ENCODE assay signal across 7 mouse cellular contexts in genomic region chr6:120464406-120464939, GRCm38 (mm10). TPM values are rescaled to one million over a fixed set of nuclear protein-coding genes. Genes with fewer than 3 reads are reported as not detected.
DNase-seq lines count a peak whose midpoint lies in the region; ATAC-seq lines count a peak whose summit lies in the region.

No protein-coding gene starts in this region.

- no peaks in the 10 kb centered on the region for H3K9me3 ChIP-seq in limb, embryonic 12.5 days
- no peaks in the 10 kb centered on the region for H3K9me3 ChIP-seq in limb, embryonic 10.5 days (replicated peaks)
- H3K9me3 ChIP-seq in forebrain, embryonic 13.5 days (replicated peaks), result no peaks in the 10 kb centered on the region
- no peaks in the 10 kb centered on the region for H3K9me3 ChIP-seq in liver, embryonic 15.5 days (replicated peaks)

- H3K36me3 ChIP-seq in limb, embryonic 12.5 days, result no peaks in the 10 kb centered on the region
- no peaks in the 10 kb centered on the region for H3K36me3 ChIP-seq in limb, embryonic 10.5 days
- no peaks in the 10 kb centered on the region for H3K36me3 ChIP-seq in forebrain, embryonic 13.5 days (ENCODE audit: poor library complexity, severe bottlenecking)
- no peaks in the 10 kb centered on the region for H3K36me3 ChIP-seq in liver, embryonic 15.5 days (replicated peaks)

- 65% methylated on average over 9 of the region's 9 CpGs for WGBS in limb, embryonic 12.5 days
- 66% methylated on average over 9 of the region's 9 CpGs for WGBS in limb, embryonic 10.5 days
- 54% methylated on average over 9 of the region's 9 CpGs for WGBS in forebrain, embryonic 13.5 days
- 32% methylated on average over 9 of the region's 9 CpGs for WGBS in liver, embryonic 15.5 days (ENCODE audit: insufficient replicate concordance)

- no peak for ATAC-seq in limb, embryonic 12.5 days (ENCODE audit: insufficient number of reproducible peaks, insufficient read depth, low FRiP score, low TSS enrichment, low read depth)
- no peak for ATAC-seq in forebrain, embryonic 13.5 days
- ATAC-seq in liver, embryonic 15.5 days (ENCODE audit: insufficient read depth), result no peak
- ATAC-seq in megakaryocyte progenitor cell, adult 5-6 weeks (replicated peaks; ENCODE audit: poor library complexity), result no peak

- no peak for DNase-seq in limb, embryonic 10.5 days (ENCODE audit: low spot score)
- DNase-seq in adipocyte (ENCODE audit: low spot score), result peak; percentile 62
- no peak for DNase-seq in layer of hippocampus, adult 9-10 months (ENCODE audit: low spot score)

- no peak overlapping the region for H3K9ac ChIP-seq in limb, embryonic 12.5 days (replicated peaks)
- no peak overlapping the region for H3K9ac ChIP-seq in forebrain, embryonic 13.5 days
- H3K9ac ChIP-seq in liver, embryonic 15.5 days, result peak overlapping the region; percentile 83

- peaks cover 49% of the 10 kb centered on the region for H3K27me3 ChIP-seq in limb, embryonic 12.5 days
- H3K27me3 ChIP-seq in limb, embryonic 10.5 days (ENCODE audit: low read depth, poor library complexity, severe bottlenecking), result peaks cover 54% of the 10 kb centered on the region
- H3K27me3 ChIP-seq in forebrain, embryonic 13.5 days, result peaks cover 48% of the 10 kb centered on the region
- H3K27me3 ChIP-seq in liver, embryonic 15.5 days, result peaks cover 23% of the 10 kb centered on the region

- H3K4me3 ChIP-seq in limb, embryonic 12.5 days (replicated peaks), result peak overlapping the region; percentile 62; the same call in 1 of the 2 replicates
- no peak overlapping the region for H3K4me3 ChIP-seq in limb, embryonic 10.5 days
- H3K4me3 ChIP-seq in forebrain, embryonic 13.5 days, result 0 out of 2 replicates have a peak overlapping the region, but pooled peaks have one; percentile 3
- H3K4me3 ChIP-seq in liver, embryonic 15.5 days (replicated peaks), result peak overlapping the region; percentile 83

- no peak overlapping the region for H3K27ac ChIP-seq in limb, embryonic 12.5 days
- no peak overlapping the region for H3K27ac ChIP-seq in limb, embryonic 10.5 days
- H3K27ac ChIP-seq in forebrain, embryonic 13.5 days, result no peak overlapping the region
- H3K27ac ChIP-seq in liver, embryonic 15.5 days (replicated peaks), result peak overlapping the region; percentile 79; the same call in 1 of the 2 replicates

- H3K4me1 ChIP-seq in limb, embryonic 12.5 days (replicated peaks), result peaks cover 12% of the 10 kb centered on the region
- peaks cover 13% of the 10 kb centered on the region for H3K4me1 ChIP-seq in limb, embryonic 10.5 days
- peaks cover 14% of the 10 kb centered on the region for H3K4me1 ChIP-seq in forebrain, embryonic 13.5 days
- peaks cover 59% of the 10 kb centered on the region for H3K4me1 ChIP-seq in liver, embryonic 15.5 days (replicated peaks)

- no peak overlapping the region for H3K4me2 ChIP-seq in limb, embryonic 12.5 days
- H3K4me2 ChIP-seq in forebrain, embryonic 13.5 days, result peak overlapping the region; percentile 70
- H3K4me2 ChIP-seq in liver, embryonic 15.5 days, result peak overlapping the region; percentile 99

RNA-seq across cellular contexts. Expression of gene Il17ra, which starts 1.4 kb away (rescaled TPM):
- 3.8 and 4.8 TPM in 2 replicates for polyA plus RNA-seq in limb, embryonic 12.5 days (2016; fragmentation: Nextera tagmentation; extraction: Ambion mirVana)
- polyA plus RNA-seq in limb, embryonic 10.5 days (2016; fragmentation: Nextera tagmentation; extraction: Ambion mirVana), result 2.8 and 3.0 TPM in 2 replicates
- 4.4 and 5.2 TPM in 2 replicates for polyA plus RNA-seq in forebrain, embryonic 13.5 days (2015; fragmentation: Nextera tagmentation; extraction: Ambion mirVana)
- polyA plus RNA-seq in liver, embryonic 15.5 days (2015; fragmentation: Nextera tagmentation; extraction: Ambion mirVana), result 10.4 and 12.1 TPM in 2 replicates
- total RNA-seq in megakaryocyte progenitor cell, adult 5-6 weeks (2015), result 23.1 and 30.3 TPM in 2 replicates
- 19.8 and 25.9 TPM in 2 replicates for total RNA-seq in megakaryocyte progenitor cell, adult 5-6 weeks (2017)

RNA-seq across cellular contexts. Expression of gene Tmem121b, which starts 29.1 kb away (rescaled TPM):
- 0.31 TPM in 2 replicates for polyA plus RNA-seq in limb, embryonic 12.5 days (2016; fragmentation: Nextera tagmentation; extraction: Ambion mirVana)
- polyA plus RNA-seq in limb, embryonic 10.5 days (2016; fragmentation: Nextera tagmentation; extraction: Ambion mirVana), result 0.10 and 0.18 TPM in 2 replicates
- 2.0 and 2.3 TPM in 2 replicates for polyA plus RNA-seq in forebrain, embryonic 13.5 days (2015; fragmentation: Nextera tagmentation; extraction: Ambion mirVana)
- polyA plus RNA-seq in liver, embryonic 15.5 days (2015; fragmentation: Nextera tagmentation; extraction: Ambion mirVana), result not detected in 2 replicates
- total RNA-seq in megakaryocyte progenitor cell, adult 5-6 weeks (2015), result 0.10 TPM in 1 of 2 replicates, not detected in the other
- 0.08 TPM in 1 of 2 replicates, not detected in the other for total RNA-seq in megakaryocyte progenitor cell, adult 5-6 weeks (2017)
